Mouse (Mus musculus) neutrophil, adult 5-6 weeks (primary cell): ENCODE data around the gene Itgb2l. TPM values are rescaled to one million over a fixed set of nuclear protein-coding genes. Genes with fewer than 3 reads are reported as not detected.

Experiments used
- ATAC-seq: fragments of 151-379, 151-347 bp; 2 replicates; pipeline ENCODE4 v1.8.0; 2017; ENCODE audit warnings: mild to moderate bottlenecking, moderate TSS enrichment; ENCODE audit not compliant: insufficient number of reproducible peaks, poor library complexity, low FRiP score, severe bottlenecking; ENCODE audit errors: extremely low read depth
- total RNA-seq: library from RNA; stranded (forward); fragments of 200-1000 nt; gene quantifications from 2 replicates; pipeline ENCODE4 v1.2.3, GENCODE M21; 2017

Itgb2l gene
- total RNA-seq, 1 experiment from 2014 or later: 7.4 TPM

DNA sequence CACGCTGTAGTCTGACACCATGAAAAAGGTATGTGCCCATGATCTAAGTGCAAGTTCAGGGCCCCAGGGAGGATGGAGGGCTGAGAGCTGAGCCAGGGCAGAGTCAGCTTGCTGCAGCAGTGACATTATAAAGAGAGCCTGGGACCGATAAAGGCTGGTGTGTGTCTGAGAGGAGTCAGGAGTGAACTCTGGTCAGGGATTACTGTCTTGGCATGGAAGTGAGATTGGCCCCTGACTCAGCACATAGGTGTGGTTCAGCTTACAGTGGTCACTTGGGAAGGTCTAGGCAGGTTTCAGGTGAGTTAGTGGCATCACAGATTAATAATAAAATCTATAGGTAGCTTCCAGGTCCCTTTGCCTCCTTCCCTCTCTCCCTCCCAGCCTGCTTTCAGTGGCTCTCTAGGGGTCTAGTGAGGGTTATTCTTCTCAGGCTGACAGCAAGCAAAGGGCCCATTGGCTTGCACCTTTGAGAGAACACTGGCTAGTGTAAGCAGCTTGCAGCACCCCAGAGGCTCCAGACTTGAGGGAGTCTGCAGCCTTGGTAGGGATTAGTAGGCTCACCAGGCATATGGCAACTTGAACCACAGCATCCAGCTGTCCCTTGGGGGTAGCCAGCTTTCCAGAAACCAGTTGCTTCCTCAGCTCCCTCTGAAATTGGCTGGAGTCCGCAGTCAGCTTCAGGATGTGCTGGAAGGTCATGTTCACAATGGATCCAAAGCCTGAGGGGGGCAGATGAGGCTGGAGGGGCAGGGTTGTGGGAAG lies 9.2 kb downstream of the Itgb2l start:
- ATAC-seq: no peak

DNA sequence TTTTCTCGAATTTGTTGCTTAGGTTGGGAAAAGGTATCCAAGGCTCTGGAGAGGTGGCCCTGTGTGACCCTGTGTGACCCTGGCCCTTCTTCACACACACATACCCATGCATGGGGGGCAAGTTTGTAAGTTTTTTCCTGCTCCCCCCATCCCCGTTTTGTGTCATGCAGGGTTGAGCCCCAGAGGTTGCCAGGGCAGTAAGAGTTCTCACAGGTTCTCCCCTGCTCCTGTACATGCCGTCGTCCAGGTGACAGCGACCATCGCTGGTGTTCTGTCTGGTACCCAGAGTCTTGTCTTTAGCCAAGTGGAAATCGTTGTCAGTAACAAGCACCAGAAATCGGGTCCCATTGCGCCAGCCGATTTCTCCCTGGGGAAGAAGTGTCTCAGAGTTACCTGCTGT lies 10.2 kb downstream of the Itgb2l start:
- ATAC-seq: no peak

DNA sequence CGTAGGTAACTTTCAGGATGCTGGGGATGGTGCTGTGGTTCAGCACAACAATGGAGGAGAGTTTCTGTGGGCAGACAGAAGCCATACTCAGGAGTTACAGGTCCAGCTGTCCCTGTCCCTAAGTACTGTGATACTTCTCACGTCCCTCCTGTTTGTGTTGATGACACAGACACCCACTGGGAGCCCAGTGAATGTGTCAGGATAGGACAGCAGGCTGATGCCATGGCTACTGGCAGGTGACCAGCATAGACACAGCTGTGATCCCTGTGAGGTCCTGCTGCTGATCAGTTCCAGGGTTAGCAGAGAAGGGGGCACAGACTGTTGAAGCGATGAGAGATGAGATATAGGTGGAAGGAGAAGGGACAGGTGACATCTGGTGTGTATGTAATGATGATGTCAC lies 14.4 kb downstream of the Itgb2l start:
- ATAC-seq: no peak

DNA sequence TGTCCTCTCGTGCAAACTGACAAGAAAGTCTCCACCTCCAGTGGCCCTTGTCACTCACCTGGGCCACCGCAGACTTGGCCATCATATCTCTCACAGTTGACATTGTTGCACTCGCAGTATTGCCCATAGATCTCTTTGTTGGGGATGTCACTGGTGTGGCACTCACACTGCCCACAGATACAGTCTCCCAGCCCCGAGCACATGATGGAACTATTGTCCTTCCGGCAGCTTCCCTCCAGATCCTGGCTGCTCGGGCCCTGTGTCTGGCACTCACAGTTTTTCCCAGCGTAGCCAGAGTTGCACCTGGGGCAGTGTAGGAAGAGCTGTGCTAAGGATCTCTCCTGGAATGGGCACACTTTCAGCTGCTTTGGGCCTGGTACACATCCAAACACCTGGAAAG lies 16.7 kb downstream of the Itgb2l start:
- ATAC-seq: no peak

DNA sequence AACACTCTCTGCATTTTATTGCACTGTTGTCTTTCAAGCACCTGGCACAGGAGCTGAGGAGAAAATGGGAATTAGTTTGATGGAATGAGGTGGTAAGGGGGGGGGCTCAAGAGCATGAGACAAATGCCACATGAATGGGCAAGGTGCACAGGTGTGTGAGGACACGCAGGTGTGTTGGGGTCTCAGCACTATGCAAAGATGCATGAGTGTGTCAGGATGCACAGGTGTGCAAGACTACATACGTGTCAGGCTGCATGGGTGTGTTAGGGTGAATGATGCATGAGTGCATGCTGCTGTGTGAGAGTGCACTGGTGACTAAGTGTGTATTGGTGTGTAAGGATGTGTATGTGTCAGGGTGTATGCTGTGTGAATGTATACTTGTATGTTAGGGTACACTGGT lies 18.4 kb downstream of the Itgb2l start:
- ATAC-seq: no peak

DNA sequence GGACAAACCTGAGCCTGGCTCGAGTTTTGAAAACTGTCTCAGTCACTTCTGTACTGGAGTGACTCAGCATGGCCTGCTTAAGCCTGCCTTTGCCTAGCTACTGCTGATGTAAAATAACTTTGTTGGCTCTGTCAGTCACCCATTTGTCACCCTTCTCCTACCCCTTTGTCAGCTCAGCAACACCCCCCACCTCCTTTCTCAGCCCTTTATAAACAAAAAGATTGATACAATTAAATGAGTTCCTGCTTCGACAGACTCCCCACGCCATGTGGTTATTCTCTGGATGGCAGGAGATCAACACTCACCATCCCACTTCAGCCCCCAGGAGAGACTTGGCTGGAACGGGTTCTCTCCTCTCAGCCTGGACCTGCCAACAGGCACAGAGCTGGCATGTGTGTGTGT lies 35.4 kb downstream of the Itgb2l start:
- no peak for ATAC-seq

DNA sequence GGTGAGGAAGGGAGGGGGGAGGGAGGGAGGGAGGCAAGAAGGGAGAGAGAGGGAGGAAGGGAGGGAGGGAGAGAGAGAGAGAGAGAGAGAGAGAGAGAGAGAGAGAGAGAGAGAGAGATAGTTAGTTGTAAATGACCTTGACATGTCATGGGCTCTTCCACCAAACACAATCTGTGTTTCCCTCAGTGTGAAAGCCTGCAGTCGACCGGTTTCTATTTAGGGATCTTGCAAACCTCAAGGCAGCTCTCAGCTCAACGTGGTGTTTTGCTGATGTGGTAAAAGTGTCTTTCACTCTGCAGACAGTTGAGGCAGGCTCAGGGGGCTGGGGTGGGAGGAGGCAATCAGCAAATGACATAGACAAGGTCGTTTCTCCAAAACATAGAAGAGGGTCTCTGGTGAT lies 37.1 kb downstream of the Itgb2l start:
- ATAC-seq: no peak

DNA sequence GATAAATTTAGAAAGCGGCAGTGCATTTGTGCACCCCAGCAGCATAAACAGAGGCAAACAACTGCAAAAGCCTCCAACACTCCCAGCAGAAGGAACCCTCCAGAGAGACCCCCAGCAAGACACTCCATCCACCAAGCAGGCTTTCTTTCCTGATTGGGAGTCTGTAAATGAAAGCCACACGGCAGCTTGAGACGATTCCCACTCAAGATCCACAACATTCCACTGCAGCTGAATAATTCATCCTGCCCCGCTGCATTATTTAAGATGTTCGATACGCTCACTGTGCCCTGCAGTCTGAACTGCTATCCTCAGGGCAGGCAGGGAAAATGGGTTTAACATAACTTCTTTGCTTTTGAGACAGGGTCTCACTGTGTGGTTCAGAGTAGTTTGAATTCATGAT lies 41.1 kb downstream of the Itgb2l start:
- no peak for ATAC-seq

DNA sequence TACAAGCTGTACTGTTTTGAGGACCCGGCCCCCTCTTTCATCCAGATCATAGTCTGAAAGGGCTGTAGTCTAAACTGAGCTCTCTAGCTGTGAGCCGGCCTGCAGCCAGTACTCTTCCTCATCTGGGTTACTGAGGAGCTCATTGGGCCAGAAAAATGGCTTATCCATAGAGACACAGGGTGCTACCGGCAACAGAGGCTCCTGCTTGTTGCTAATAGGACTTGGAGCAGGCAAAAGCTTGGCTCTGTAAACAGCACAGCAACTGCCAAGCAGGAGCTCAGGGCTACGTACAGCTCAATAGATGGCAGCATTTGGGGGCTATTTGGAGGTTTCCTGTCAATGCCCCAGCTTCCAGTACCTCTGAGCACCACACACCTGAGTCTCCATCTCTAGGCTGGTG lies 43.4 kb downstream of the Itgb2l start:
- ATAC-seq: no peak

DNA sequence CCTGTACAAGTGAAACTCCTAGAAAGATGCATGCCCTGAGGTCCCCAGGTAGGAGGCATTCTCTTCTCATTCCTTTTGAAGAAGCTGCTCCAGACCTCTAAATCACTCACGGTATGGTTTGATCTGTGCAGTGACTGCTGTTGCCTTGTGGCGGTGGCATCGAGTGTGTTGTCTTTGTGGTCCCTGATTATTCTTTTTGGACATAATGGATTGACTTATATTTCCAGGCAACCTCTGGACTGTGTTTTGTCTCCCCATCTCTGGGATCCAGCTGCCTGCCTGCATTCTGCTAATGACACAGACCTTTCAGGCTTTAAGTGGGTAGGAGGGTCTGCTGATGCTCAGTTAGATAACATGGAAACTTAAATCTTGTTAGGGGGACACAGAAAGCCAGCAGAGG lies 44.6 kb downstream of the Itgb2l start:
- ATAC-seq: no peak

DNA sequence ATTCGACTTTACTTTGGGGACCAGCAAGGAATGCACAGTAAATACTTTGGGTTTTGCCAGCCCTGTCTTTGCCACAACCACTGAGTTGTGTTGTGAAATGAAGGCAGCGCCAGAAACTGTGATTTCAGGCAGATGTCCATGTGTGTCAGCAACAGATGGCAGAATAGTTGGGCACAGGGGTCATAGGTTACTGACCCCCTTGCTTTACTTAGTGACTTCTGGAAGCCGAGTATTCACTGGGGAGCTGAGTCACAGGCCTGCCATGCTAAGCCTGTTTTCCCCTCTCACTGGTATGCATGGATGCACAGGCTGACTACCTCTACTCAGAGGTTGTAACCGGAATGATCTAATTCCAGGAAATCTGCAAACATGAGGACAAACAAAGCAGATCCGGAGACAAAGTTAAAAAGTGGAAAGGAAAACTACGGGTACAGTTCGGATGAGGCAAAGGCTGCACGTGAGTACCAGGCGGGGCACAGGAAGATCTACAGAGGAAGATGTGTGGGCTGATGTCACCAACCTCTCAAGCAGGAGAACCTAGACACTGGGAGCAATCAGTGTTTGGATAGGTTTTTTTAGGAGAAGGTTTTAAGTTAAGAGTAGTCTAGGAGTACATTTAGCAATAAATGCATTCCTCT lies 47.3 kb downstream of the Itgb2l start:
- no peak for ATAC-seq

DNA sequence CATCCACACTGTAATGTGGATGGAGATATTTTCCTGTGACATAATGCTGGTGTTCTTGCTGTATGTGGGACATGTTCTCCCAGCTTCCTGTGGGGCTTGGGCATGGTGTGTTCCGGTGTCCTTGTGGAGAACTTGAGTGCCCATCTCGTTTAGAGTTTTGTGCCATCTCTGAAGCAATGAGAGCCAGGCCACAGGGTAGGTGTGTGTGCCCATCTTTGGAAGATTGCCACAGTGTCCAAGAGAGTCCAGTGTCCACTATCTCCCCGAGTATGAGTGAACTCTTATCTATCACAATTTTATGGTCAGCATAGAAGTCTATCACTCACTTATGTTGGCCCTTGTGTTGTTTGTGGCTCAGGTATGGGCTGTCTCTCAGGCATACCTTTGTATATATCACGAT lies 47.9 kb downstream of the Itgb2l start:
- no peak for ATAC-seq

DNA sequence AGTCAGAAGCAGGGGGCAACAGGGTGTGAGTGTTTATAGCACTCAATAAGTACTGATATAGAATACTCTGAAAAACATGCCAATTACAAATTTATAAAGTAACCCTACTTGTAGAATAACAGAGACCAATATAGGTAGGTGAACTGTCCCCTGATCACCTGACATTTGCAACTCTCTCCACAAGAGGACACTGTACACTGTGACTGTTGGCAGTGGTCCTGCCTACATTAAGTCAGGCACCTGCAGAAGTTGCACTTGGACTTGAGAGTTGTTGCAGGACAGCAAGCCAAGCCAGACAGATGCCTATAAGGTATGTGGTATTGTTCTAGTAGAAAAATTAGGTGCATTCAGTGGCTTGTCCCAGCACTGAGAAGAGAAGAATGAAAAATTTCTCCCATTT lies 52.3 kb downstream of the Itgb2l start:
- ATAC-seq: no peak

DNA sequence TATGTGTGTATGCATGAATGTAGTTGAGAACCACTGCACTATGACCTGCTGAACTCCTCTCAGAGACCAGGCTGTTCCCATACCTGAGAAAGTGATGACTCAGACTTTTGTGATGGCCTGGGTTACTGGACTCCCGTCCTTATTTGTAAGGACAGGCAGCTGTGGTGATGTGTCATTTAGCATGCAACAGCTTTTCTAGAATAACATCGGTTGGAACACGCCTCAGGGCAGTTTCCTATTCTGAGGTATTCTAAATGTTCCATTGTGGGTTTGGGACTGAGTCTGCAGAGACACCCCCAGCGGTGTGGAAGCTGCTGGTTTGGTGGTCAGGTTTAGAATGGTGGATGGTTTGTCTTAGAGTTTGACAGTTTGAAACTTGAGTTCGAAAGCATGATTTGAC lies 54.9 kb downstream of the Itgb2l start:
- no peak for ATAC-seq

DNA sequence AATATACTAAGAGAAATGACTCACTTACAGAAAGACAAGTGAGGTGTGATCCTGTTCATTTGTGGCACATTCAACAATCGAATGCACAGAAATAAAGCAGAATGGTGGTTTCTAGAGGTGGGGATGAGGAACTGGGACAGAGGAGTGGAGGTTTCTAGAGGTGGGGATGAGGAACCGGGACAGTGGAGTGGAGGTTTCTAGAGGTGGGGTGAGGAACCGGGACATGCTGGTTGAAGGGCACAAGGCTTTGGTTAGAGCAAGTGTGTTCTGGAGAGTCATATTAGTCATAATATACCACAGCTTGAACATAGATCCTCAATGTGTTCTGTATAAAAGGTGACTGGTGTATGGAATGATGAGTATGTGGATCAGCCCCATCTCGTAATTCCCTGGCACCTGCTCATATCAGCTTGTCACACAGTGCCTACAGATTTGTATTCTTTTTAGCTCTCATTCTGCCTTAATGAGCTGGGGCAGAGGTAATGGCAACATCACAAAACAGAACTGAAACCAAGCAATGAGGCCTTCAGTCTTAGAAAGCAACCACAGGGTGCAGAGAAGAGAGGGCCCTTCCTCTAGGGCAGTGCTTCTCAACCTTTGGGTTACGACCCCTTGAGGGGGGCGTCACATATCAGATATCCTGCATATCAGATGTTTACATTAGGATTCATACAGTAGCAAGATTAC lies 55.6 kb downstream of the Itgb2l start:
- ATAC-seq: no peak

DNA sequence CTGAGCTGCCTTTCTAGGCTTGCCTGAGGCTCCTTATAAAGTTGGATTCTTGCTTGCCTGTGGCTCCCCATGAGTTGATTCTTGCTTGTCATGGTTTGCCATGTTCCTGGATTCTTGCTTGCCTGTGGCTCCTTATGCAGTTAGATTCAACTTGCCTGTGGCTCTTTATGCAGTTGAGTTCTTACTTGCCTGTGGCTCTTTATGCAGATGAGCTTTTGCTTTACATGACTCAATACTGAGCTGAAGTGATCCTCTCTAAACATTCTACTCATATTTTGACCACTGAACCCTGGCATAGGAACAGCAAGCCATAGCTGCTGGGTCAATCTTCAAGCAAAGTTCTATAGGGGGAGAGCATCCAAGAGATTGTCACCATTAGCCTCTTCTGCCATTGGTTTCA lies 58.7 kb downstream of the Itgb2l start:
- no peak for ATAC-seq

DNA sequence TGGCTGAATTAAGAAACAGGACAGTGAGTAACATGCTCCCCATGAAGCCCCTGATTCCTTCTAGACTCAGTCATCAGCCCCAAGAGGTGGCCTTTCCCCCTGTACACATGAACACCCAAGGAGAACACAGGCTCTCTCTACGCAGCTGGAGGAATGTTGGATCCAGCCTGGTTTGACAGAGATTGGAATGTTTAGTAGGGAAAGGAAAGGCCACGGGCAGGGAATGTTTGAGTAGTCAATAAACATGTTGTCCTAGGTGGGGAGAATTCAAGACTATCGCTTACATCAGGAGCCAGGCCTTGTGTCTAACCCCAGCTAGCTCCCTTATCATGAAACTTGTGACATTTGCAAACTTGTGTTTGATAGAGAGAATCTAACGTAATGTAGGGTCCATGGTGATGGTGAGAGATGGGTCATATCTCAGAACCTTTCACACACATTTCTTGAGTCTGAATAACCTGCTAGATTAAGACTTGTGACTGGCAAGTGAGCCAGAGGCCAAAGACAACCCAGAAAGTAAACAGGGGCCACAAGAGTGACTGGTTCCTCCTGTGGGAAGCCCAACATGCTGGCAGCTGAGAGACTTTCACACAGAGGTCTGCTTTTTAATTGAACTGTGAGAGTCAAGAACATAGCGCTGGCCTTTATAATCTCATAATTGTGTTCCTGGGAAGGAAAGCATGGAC lies 60.8 kb downstream of the Itgb2l start:
- ATAC-seq: no peak

DNA sequence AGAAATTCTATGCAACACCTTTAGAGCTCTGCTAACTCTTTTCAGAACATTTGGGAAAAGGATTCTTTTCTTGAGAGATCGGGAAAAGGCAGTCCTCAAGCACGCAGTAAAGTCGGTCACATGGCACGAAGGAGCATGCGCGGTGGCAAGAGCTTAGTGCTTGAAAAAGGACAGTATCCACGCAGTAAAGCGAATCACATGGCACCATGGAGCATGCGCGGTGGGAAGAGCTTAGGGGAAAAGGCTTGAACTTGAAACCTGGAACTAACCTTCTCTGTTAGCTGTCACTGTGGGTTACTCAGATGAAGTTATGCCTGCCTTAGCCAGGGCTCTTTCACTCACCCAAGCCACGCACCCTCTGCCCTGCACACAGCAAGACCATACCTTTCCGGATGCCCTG lies 62.0 kb downstream of the Itgb2l start:
- ATAC-seq: no peak

DNA sequence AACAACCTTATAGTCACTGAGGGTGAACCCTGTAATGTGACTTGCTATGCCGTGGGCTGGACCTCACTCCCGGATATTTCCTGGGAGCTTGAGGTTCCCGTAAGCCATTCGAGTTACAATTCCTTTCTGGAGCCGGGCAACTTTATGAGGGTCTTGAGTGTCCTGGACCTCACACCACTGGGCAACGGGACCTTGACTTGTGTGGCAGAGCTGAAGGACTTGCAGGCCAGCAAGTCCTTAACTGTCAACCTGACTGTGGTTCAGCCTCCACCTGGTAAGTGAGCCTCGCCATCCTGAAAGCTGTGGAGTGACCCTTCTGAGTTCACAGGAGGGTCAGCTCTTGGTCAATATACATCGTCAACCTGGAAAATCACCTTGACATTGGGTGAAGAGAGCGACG lies 65.3 kb downstream of the Itgb2l start:
- ATAC-seq: no peak

DNA sequence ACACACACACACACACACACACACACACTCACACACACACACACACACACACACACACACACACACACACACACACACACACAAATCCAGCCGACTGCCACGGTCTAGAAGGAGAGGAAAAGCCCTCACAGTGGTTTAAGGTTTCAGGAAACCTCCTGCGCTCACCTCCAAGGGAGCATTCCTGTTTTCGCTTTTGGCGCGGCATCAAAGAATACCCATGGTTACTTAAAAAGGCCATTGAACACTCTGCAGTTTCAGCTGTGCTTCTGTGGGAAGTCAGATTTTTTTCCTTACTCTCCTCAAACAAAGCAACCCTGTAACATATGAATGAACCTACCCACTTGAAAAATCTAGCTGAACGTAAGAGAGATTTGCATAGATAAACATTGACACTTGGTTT lies 67.1 kb downstream of the Itgb2l start:
- ATAC-seq: no peak
